Mouse (Mus musculus): ENCODE measurements around the gene Cyp2e1. TPM values are rescaled to one million over a fixed set of nuclear protein-coding genes. Genes with fewer than 3 reads are reported as not detected.

The Cyp2e1 gene
- total and polyA plus RNA-seq, 2 experiments from 2014 or later = not detected

DNA sequence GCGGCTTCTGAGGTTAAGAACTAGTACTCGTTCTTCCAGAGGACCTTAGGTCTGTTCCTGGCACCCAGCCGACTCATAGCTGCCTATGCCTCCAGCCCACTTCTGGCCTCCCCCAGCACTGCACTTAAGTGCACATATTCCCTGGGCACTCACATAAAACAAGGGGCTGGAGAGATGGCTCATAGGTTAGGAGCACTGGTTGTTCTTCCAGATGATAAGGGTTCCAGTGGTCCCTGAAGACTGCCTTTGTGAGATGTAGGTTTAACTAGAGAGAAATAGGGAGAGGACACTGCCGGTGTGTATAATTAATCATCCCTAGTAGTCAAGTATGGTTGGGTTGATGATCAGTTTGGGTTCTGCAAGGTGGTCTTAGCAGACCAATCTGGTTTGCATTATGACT lies 59.2 kb downstream of the Cyp2e1 start:
- no peaks in the 10 kb centered on the region for H3K36me3 ChIP-seq (ENCODE audit: insufficient read depth)
- DNase-seq = no peak
- no peak for TF ChIP-seq CTCF (IDR thresholded peaks at IDR 0.05; ENCODE audit: low read depth)
- H3K4me1 ChIP-seq (ENCODE audit: insufficient read depth) = no peaks in the 10 kb centered on the region
- no peak overlapping the region for H3K9ac ChIP-seq
- no peak overlapping the region for H3K27ac ChIP-seq (ENCODE audit: low read depth, low read length)
- H3K27me3 ChIP-seq (ENCODE audit: insufficient read depth, low read length) = no peaks in the 10 kb centered on the region; the same call in 1 of the 2 replicates
- WGBS = 95% methylated on average over 4 of the region's 4 CpGs
- no peak overlapping the region for H3K4me3 ChIP-seq (ENCODE audit: low read depth, low read length)
- no peak overlapping the region for H3K4me2 ChIP-seq (ENCODE audit: low read depth)
- H3K9me3 ChIP-seq (ENCODE audit: low read length) = no peaks in the 10 kb centered on the region
- no peak for ATAC-seq

Other genes with a start within 250 kb of the Cyp2e1 start
- gene Olfr538, start 195.9 kb upstream of the Cyp2e1 start, total RNA-seq (2014; rRNA removed) = not detected in 2 replicates
- not detected in 2 replicates for gene Olfr538, start 195.9 kb upstream of the Cyp2e1 start, polyA plus RNA-seq (2015; fragmentation: Nextera tagmentation; extraction: Ambion mirVana)
- gene Olfr46, start 162.5 kb upstream of the Cyp2e1 start, total RNA-seq (2014; rRNA removed) = not detected in 2 replicates
- not detected in 2 replicates for gene Olfr46, start 162.5 kb upstream of the Cyp2e1 start, polyA plus RNA-seq (2015; fragmentation: Nextera tagmentation; extraction: Ambion mirVana)
- gene Olfr61, start 134.8 kb upstream of the Cyp2e1 start, total RNA-seq (2014; rRNA removed) = not detected in 2 replicates
- gene Olfr61, start 134.8 kb upstream of the Cyp2e1 start, polyA plus RNA-seq (2015; fragmentation: Nextera tagmentation; extraction: Ambion mirVana) = not detected in 2 replicates
- not detected in 2 replicates for gene Olfr53, start 117.3 kb upstream of the Cyp2e1 start, total RNA-seq (2014; rRNA removed)
- gene Olfr53, start 117.3 kb upstream of the Cyp2e1 start, polyA plus RNA-seq (2015; fragmentation: Nextera tagmentation; extraction: Ambion mirVana) = not detected in 2 replicates
- gene Olfr539, start 103.8 kb upstream of the Cyp2e1 start, total RNA-seq (2014; rRNA removed) = under 0.01 TPM in 2 replicates
- 0.05 TPM in 1 of 2 replicates, not detected in the other for gene Olfr539, start 103.8 kb upstream of the Cyp2e1 start, polyA plus RNA-seq (2015; fragmentation: Nextera tagmentation; extraction: Ambion mirVana)
- not detected in 2 replicates for gene Olfr45, start 81.8 kb upstream of the Cyp2e1 start, total RNA-seq (2014; rRNA removed)
- not detected in 2 replicates for gene Olfr45, start 81.8 kb upstream of the Cyp2e1 start, polyA plus RNA-seq (2015; fragmentation: Nextera tagmentation; extraction: Ambion mirVana)
- gene Olfr541, start 66.5 kb upstream of the Cyp2e1 start, total RNA-seq (2014; rRNA removed) = not detected in 2 replicates
- not detected in 2 replicates for gene Olfr541, start 66.5 kb upstream of the Cyp2e1 start, polyA plus RNA-seq (2015; fragmentation: Nextera tagmentation; extraction: Ambion mirVana)
- gene Syce1, start 24.1 kb downstream of the Cyp2e1 start, total RNA-seq (2014; rRNA removed) = not detected in 2 replicates
- gene Syce1, start 24.1 kb downstream of the Cyp2e1 start, polyA plus RNA-seq (2015; fragmentation: Nextera tagmentation; extraction: Ambion mirVana) = 0.30 TPM in 1 of 2 replicates, not detected in the other
- 19.8 and 32.1 TPM in 2 replicates for gene Zfp941, start 58.4 kb downstream of the Cyp2e1 start, total RNA-seq (2014; rRNA removed)
- 8.3 and 15.6 TPM in 2 replicates for gene Zfp941, start 58.4 kb downstream of the Cyp2e1 start, polyA plus RNA-seq (2015; fragmentation: Nextera tagmentation; extraction: Ambion mirVana)
- gene Urah, start 71.3 kb downstream of the Cyp2e1 start, total RNA-seq (2014; rRNA removed) = not detected in 2 replicates
- 0.48 and 0.64 TPM in 2 replicates for gene Urah, start 71.3 kb downstream of the Cyp2e1 start, polyA plus RNA-seq (2015; fragmentation: Nextera tagmentation; extraction: Ambion mirVana)
- not detected in 2 replicates for gene Scgb1c1, start 81.8 kb downstream of the Cyp2e1 start, total RNA-seq (2014; rRNA removed)
- gene Scgb1c1, start 81.8 kb downstream of the Cyp2e1 start, polyA plus RNA-seq (2015; fragmentation: Nextera tagmentation; extraction: Ambion mirVana) = 0.48 TPM in 1 of 2 replicates, not detected in the other
- not detected in 2 replicates for gene Odf3, start 84.1 kb downstream of the Cyp2e1 start, total RNA-seq (2014; rRNA removed)
- gene Odf3, start 84.1 kb downstream of the Cyp2e1 start, polyA plus RNA-seq (2015; fragmentation: Nextera tagmentation; extraction: Ambion mirVana) = 0.10 and 0.13 TPM in 2 replicates
- 2.0 and 4.2 TPM in 2 replicates for gene Gm45785, start 92.6 kb downstream of the Cyp2e1 start, total RNA-seq (2014; rRNA removed)
- not detected in 2 replicates for gene Gm45785, start 92.6 kb downstream of the Cyp2e1 start, polyA plus RNA-seq (2015; fragmentation: Nextera tagmentation; extraction: Ambion mirVana)
- 98.8 and 123 TPM in 2 replicates for gene Ric8a, start 93.2 kb downstream of the Cyp2e1 start, total RNA-seq (2014; rRNA removed)
- gene Ric8a, start 93.2 kb downstream of the Cyp2e1 start, polyA plus RNA-seq (2015; fragmentation: Nextera tagmentation; extraction: Ambion mirVana) = 79.5 and 91.8 TPM in 2 replicates
- gene Bet1l, start 93.8 kb downstream of the Cyp2e1 start, total RNA-seq (2014; rRNA removed) = 30.8 and 34.5 TPM in 2 replicates
- 48.8 and 58.0 TPM in 2 replicates for gene Bet1l, start 93.8 kb downstream of the Cyp2e1 start, polyA plus RNA-seq (2015; fragmentation: Nextera tagmentation; extraction: Ambion mirVana)
- 164 and 174 TPM in 2 replicates for gene Psmd13, start 118.2 kb downstream of the Cyp2e1 start, total RNA-seq (2014; rRNA removed)
- gene Psmd13, start 118.2 kb downstream of the Cyp2e1 start, polyA plus RNA-seq (2015; fragmentation: Nextera tagmentation; extraction: Ambion mirVana) = 274 and 298 TPM in 2 replicates
- gene Sirt3, start 118.6 kb downstream of the Cyp2e1 start, total RNA-seq (2014; rRNA removed) = 41.9 and 46.3 TPM in 2 replicates
- 44.2 and 48.3 TPM in 2 replicates for gene Sirt3, start 118.6 kb downstream of the Cyp2e1 start, polyA plus RNA-seq (2015; fragmentation: Nextera tagmentation; extraction: Ambion mirVana)
- gene Cox8b, start 136.7 kb downstream of the Cyp2e1 start, total RNA-seq (2014; rRNA removed) = not detected in 2 replicates
- not detected in 2 replicates for gene Cox8b, start 136.7 kb downstream of the Cyp2e1 start, polyA plus RNA-seq (2015; fragmentation: Nextera tagmentation; extraction: Ambion mirVana)
- gene Nlrp6, start 157.2 kb downstream of the Cyp2e1 start, total RNA-seq (2014; rRNA removed) = 0.85 and 1.00 TPM in 2 replicates
- gene Nlrp6, start 157.2 kb downstream of the Cyp2e1 start, polyA plus RNA-seq (2015; fragmentation: Nextera tagmentation; extraction: Ambion mirVana) = 0.98 and 1.3 TPM in 2 replicates
- 7.2 and 8.5 TPM in 2 replicates for gene Pgghg, start 177.7 kb downstream of the Cyp2e1 start, total RNA-seq (2014; rRNA removed)
- 4.7 and 5.3 TPM in 2 replicates for gene Pgghg, start 177.7 kb downstream of the Cyp2e1 start, polyA plus RNA-seq (2015; fragmentation: Nextera tagmentation; extraction: Ambion mirVana)
- gene Ifitm5, start 186.6 kb downstream of the Cyp2e1 start, total RNA-seq (2014; rRNA removed) = 0.86 TPM in 1 of 2 replicates, not detected in the other
- 0.28 and 0.45 TPM in 2 replicates for gene Ifitm5, start 186.6 kb downstream of the Cyp2e1 start, polyA plus RNA-seq (2015; fragmentation: Nextera tagmentation; extraction: Ambion mirVana)
- not detected in 2 replicates for gene Gm45717, start 192.2 kb downstream of the Cyp2e1 start, total RNA-seq (2014; rRNA removed)
- not detected in 2 replicates for gene Gm45717, start 192.2 kb downstream of the Cyp2e1 start, polyA plus RNA-seq (2015; fragmentation: Nextera tagmentation; extraction: Ambion mirVana)
- 45.2 and 55.6 TPM in 2 replicates for gene Ifitm2, start 192.2 kb downstream of the Cyp2e1 start, total RNA-seq (2014; rRNA removed)
- gene Ifitm2, start 192.2 kb downstream of the Cyp2e1 start, polyA plus RNA-seq (2015; fragmentation: Nextera tagmentation; extraction: Ambion mirVana) = 240 and 270 TPM in 2 replicates
- 10.5 and 12.7 TPM in 2 replicates for gene Ifitm1, start 203.5 kb downstream of the Cyp2e1 start, total RNA-seq (2014; rRNA removed)
- 14.5 and 19.4 TPM in 2 replicates for gene Ifitm1, start 203.5 kb downstream of the Cyp2e1 start, polyA plus RNA-seq (2015; fragmentation: Nextera tagmentation; extraction: Ambion mirVana)
- gene Ifitm3, start 247.0 kb downstream of the Cyp2e1 start, total RNA-seq (2014; rRNA removed) = 12.2 and 35.9 TPM in 2 replicates
- 78.8 and 81.3 TPM in 2 replicates for gene Ifitm3, start 247.0 kb downstream of the Cyp2e1 start, polyA plus RNA-seq (2015; fragmentation: Nextera tagmentation; extraction: Ambion mirVana)

Measured in forebrain, postnatal 0 days (tissue).